Mouse (Mus musculus): ENCODE measurements around the gene Tmem117.

Gene Tmem117

GRCm38 (mm10) chr15:94770832-94771578 is 142.0 kb downstream of the Tmem117 start:
- DNase-seq (ENCODE audit: low spot score) = no peak

GRCm38 (mm10) chr15:94771691-94772090 is 142.7 kb downstream of the Tmem117 start:
- DNase-seq (ENCODE audit: low spot score) = no peak

- DNase-seq (ENCODE audit: low spot score) = peak; percentile 82
Measured at GRCm38 (mm10) chr15:94776119-94777069, 147.4 kb downstream of the Tmem117 start.

GRCm38 (mm10) chr15:94781556-94781955 is 152.5 kb downstream of the Tmem117 start:
- DNase-seq (ENCODE audit: low spot score) = no peak

GRCm38 (mm10) chr15:94793455-94793854 is 164.4 kb downstream of the Tmem117 start:
- no peak for DNase-seq (ENCODE audit: low spot score)

GRCm38 (mm10) chr15:94795484-94795883 is 166.5 kb downstream of the Tmem117 start:
- DNase-seq (ENCODE audit: low spot score) = no peak

GRCm38 (mm10) chr15:94798236-94798635 is 169.2 kb downstream of the Tmem117 start:
- DNase-seq (ENCODE audit: low spot score) = no peak

GRCm38 (mm10) chr15:94801462-94801861 is 172.4 kb downstream of the Tmem117 start:
- DNase-seq (ENCODE audit: low spot score) = no peak

GRCm38 (mm10) chr15:94802820-94803219 is 173.8 kb downstream of the Tmem117 start:
- DNase-seq (ENCODE audit: low spot score) = no peak

- DNase-seq (ENCODE audit: low spot score) = peak; percentile 47
Measured at GRCm38 (mm10) chr15:94803624-94804342, 174.8 kb downstream of the Tmem117 start.

GRCm38 (mm10) chr15:94806005-94806404 is 177.0 kb downstream of the Tmem117 start:
- no peak for DNase-seq (ENCODE audit: low spot score)

- DNase-seq (ENCODE audit: low spot score) = no peak
Measured at GRCm38 (mm10) chr15:94811550-94811949, 182.5 kb downstream of the Tmem117 start.

- no peak for DNase-seq (ENCODE audit: low spot score)
Measured at GRCm38 (mm10) chr15:94814213-94815100, 185.4 kb downstream of the Tmem117 start.

GRCm38 (mm10) chr15:94835634-94836033 is 206.6 kb downstream of the Tmem117 start:
- no peak for DNase-seq (ENCODE audit: low spot score)

GRCm38 (mm10) chr15:94838646-94839045 is 209.6 kb downstream of the Tmem117 start:
- DNase-seq (ENCODE audit: low spot score) = no peak

GRCm38 (mm10) chr15:94847501-94847900 is 218.5 kb downstream of the Tmem117 start:
- DNase-seq (ENCODE audit: low spot score) = no peak

GRCm38 (mm10) chr15:94859641-94860040 is 230.6 kb downstream of the Tmem117 start:
- no peak for DNase-seq (ENCODE audit: low spot score)

GRCm38 (mm10) chr15:94861173-94861572 is 232.1 kb downstream of the Tmem117 start:
- no peak for DNase-seq (ENCODE audit: low spot score)

GRCm38 (mm10) chr15:94864134-94864533 is 235.1 kb downstream of the Tmem117 start:
- DNase-seq (ENCODE audit: low spot score) = no peak

GRCm38 (mm10) chr15:94868372-94868771 is 239.3 kb downstream of the Tmem117 start:
- no peak for DNase-seq (ENCODE audit: low spot score)

GRCm38 (mm10) chr15:94885026-94885425 is 256.0 kb downstream of the Tmem117 start:
- DNase-seq (ENCODE audit: low spot score) = no peak

All from retina, embryonic 14.5 days (tissue).